Comparison of ENCODE assay signal across 12 mouse cellular contexts in the genomic region with DNA sequence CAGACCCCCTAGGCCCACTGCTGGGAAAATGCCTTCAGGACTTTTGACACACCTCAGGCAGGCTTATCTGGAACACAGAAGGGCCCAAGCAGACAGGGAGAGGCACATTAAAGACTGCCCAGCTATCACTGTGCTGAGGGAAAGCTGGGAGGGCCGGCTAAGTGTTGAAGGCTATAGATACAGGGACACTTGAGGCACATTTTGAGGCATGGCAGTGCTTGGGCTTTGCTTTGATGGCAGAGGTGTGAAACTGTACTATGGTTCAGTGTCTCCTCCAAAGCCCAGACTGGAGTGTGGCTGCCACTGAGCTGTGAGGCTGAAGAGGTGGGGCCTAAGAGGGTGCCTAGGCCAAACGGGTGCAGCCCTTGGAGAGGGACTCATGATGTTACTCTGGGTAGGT. TPM values are rescaled to one million over a fixed set of nuclear protein-coding genes. Genes with fewer than 3 reads are reported as not detected.
DNase-seq lines count a peak whose midpoint lies in the region; ATAC-seq and TF ChIP-seq lines count a peak whose summit lies in the region.
"Had no signal": no experiment of that assay in that cellular context is flagged by ENCODE, and none has a peak within 500 bp of the region (broad histone marks: within the 10 kb centered on the region; RNA-seq: fewer than 3 reads in every experiment).

No protein-coding gene starts in this region.

- H3K4me3 ChIP-seq in intestine, embryonic 15.5 days (replicated peaks): no peak overlapping the region
- no peak overlapping the region for H3K4me3 ChIP-seq in intestine, postnatal 0 days (ENCODE audit: low read depth, low read length)
- H3K4me3 ChIP-seq in liver, embryonic 16.5 days (ENCODE audit: low read depth, low read length): peak overlapping the region; percentile 28
- H3K4me3 ChIP-seq: lung, embryonic 15.5 days; neural tube, embryonic 12.5 days had no signal

- peak; percentile 78 for DNase-seq in MEL-GATA-1-ER (ENCODE audit: extremely low read depth, low read depth)
- DNase-seq in c-Kit-positive CD71-positive TER-119-positive erythroid progenitor cells, embryonic 14.5 days (ENCODE audit: low spot score): peak; percentile 77
- no peak for DNase-seq in adrenal gland, adult (ENCODE audit: inconsistent age in 2 of 2, low spot score in 1 of 2)
- DNase-seq in layer of hippocampus, adult 9-11 months: no peak
- DNase-seq: adrenal gland, adult 8-10 months; cerebellum, postnatal 14 days; thymus, postnatal 4 days had no signal

- no peaks in the 10 kb centered on the region for H3K27me3 ChIP-seq in intestine, embryonic 15.5 days (replicated peaks)
- no peaks in the 10 kb centered on the region for H3K27me3 ChIP-seq in intestine, postnatal 0 days (replicated peaks; ENCODE audit: control insufficient read depth, insufficient read depth, low read length)
- H3K27me3 ChIP-seq in liver, embryonic 16.5 days (ENCODE audit: control insufficient read depth, insufficient read depth, low read depth, low read length): no peaks in the 10 kb centered on the region
- H3K27me3 ChIP-seq: lung, embryonic 15.5 days; neural tube, embryonic 12.5 days had no signal

- H3K4me1 ChIP-seq in intestine, embryonic 15.5 days (replicated peaks): peaks cover 7% of the 10 kb centered on the region
- no peaks in the 10 kb centered on the region for H3K4me1 ChIP-seq in intestine, postnatal 0 days (replicated peaks; ENCODE audit: control insufficient read depth, insufficient read depth, low read length)
- H3K4me1 ChIP-seq in liver, embryonic 16.5 days (ENCODE audit: control insufficient read depth, low read depth, low read length): peaks cover 93% of the 10 kb centered on the region

- H3K9ac ChIP-seq in intestine, embryonic 15.5 days: no peak overlapping the region
- no peak overlapping the region for H3K9ac ChIP-seq in intestine, postnatal 0 days (ENCODE audit: low read depth, low read length)
- H3K9ac ChIP-seq in liver, embryonic 16.5 days (ENCODE audit: low read depth, low read length): peak overlapping the region; percentile 74
- H3K9ac ChIP-seq: lung, embryonic 15.5 days; neural tube, embryonic 12.5 days had no signal

- peak; percentile 55; the same call in 1 of the 2 replicates for ATAC-seq in intestine, embryonic 15.5 days
- ATAC-seq in intestine, postnatal 0 days: no peak
- peak; percentile 77 for ATAC-seq in liver, embryonic 16.5 days (ENCODE audit: low read depth)

- H3K4me2 ChIP-seq in intestine, embryonic 15.5 days (replicated peaks): no peak overlapping the region
- H3K4me2 ChIP-seq in intestine, postnatal 0 days (replicated peaks; ENCODE audit: low read depth): no peak overlapping the region
- peak overlapping the region; percentile 63 for H3K4me2 ChIP-seq in liver, embryonic 16.5 days (ENCODE audit: low read depth, low read length)
- H3K4me2 ChIP-seq: lung, embryonic 15.5 days; neural tube, embryonic 12.5 days had no signal

- H3K36me3 ChIP-seq in intestine, embryonic 15.5 days: no peaks in the 10 kb centered on the region
- peaks cover under 1% of the 10 kb centered on the region; the same call in 1 of the 2 replicates for H3K36me3 ChIP-seq in intestine, postnatal 0 days (ENCODE audit: control insufficient read depth, insufficient read depth)
- no peaks in the 10 kb centered on the region for H3K36me3 ChIP-seq in liver, embryonic 16.5 days (ENCODE audit: control insufficient read depth, insufficient read depth)
- H3K36me3 ChIP-seq: lung, embryonic 15.5 days had no signal

- 69% methylated on average over 2 of the region's 2 CpGs for WGBS in intestine, embryonic 15.5 days
- WGBS in intestine, postnatal 0 days: 48% methylated on average over 2 of the region's 2 CpGs
- 7% methylated on average over 2 of the region's 2 CpGs for WGBS in liver, embryonic 16.5 days (ENCODE audit: insufficient replicate concordance)

- TF ChIP-seq CTCF in intestine, postnatal 0 days (IDR thresholded peaks at IDR 0.05; ENCODE audit: low read depth): no peak

- no peak overlapping the region for H3K27ac ChIP-seq in intestine, embryonic 15.5 days
- H3K27ac ChIP-seq in intestine, postnatal 0 days (ENCODE audit: low read depth, low read length): no peak overlapping the region
- H3K27ac ChIP-seq in liver, embryonic 16.5 days (ENCODE audit: low read length): peak overlapping the region; percentile 100
- H3K27ac ChIP-seq: lung, embryonic 15.5 days; neural tube, embryonic 12.5 days had no signal

- H3K9me3 ChIP-seq in intestine, embryonic 15.5 days: no peaks in the 10 kb centered on the region
- no peaks in the 10 kb centered on the region for H3K9me3 ChIP-seq in intestine, postnatal 0 days (ENCODE audit: control insufficient read depth)
- no peaks in the 10 kb centered on the region for H3K9me3 ChIP-seq in liver, embryonic 16.5 days (replicated peaks; ENCODE audit: control insufficient read depth, low read length)
- H3K9me3 ChIP-seq: lung, embryonic 15.5 days; neural tube, embryonic 12.5 days had no signal

RNA-seq across cellular contexts. Expression of gene Mvb12b, which starts 44.1 kb away (rescaled TPM):
- 12.8 and 15.7 TPM in 2 replicates for polyA plus RNA-seq in intestine, embryonic 15.5 days (2015; fragmentation: Nextera tagmentation; extraction: Ambion mirVana)
- polyA plus RNA-seq in intestine, postnatal 0 days (2015; fragmentation: Nextera tagmentation; extraction: Ambion mirVana): 6.7 and 7.6 TPM in 2 replicates
- polyA plus RNA-seq in liver, embryonic 16.5 days (2015; fragmentation: Nextera tagmentation; extraction: Ambion mirVana): 8.7 and 11.0 TPM in 2 replicates

Comparison
In these comparisons a context has a peak if more than half of its experiments do, and no peak if none do; other contexts are left out.
1. DNase-seq: peak in MEL-GATA-1-ER (single experiment) and c-Kit-positive CD71-positive TER-119-positive erythroid progenitor cells, embryonic 14.5 days (single experiment); none in adrenal gland, adult (0 of 2) and layer of hippocampus, adult 9-11 months (single experiment).